Comparison of ENCODE assay signal across 10 mouse cellular contexts in genomic region chr2:102804109-102804508, GRCm38 (mm10).
A peak's percentile ranks its signal among the peaks of the same experiment; 100 is the strongest.
DNase-seq lines count a peak whose midpoint lies in the region; ATAC-seq and TF ChIP-seq lines count a peak whose summit lies in the region.
"Had no signal": no experiment of that assay in that cellular context is flagged by ENCODE, and none has a peak within 500 bp of the region (broad histone marks: within the 10 kb centered on the region; RNA-seq: fewer than 3 reads in every experiment).

No protein-coding gene starts in this region.

- peak; percentile 66 for TF ChIP-seq CTCF in forebrain, postnatal 0 days (IDR thresholded peaks at IDR 0.05; ENCODE audit: low read depth)
- peak; percentile 41; the same call in 1 of the 2 replicates for TF ChIP-seq CTCF in liver, embryonic 14.5 days (IDR thresholded peaks at IDR 0.05; ENCODE audit: low read depth)

- no peaks in the 10 kb centered on the region for H3K36me3 ChIP-seq in forebrain, postnatal 0 days (ENCODE audit: insufficient read depth)
- H3K36me3 ChIP-seq in forebrain, embryonic 13.5 days (ENCODE audit: poor library complexity, severe bottlenecking) = no peaks in the 10 kb centered on the region
- H3K36me3 ChIP-seq in liver, embryonic 14.5 days (replicated peaks; ENCODE audit: control insufficient read depth, insufficient read depth, low read depth) = no peaks in the 10 kb centered on the region
- no peaks in the 10 kb centered on the region for H3K36me3 ChIP-seq in liver, embryonic 12.5 days
- H3K36me3 ChIP-seq in forebrain, embryonic 11.5 days (ENCODE audit: control insufficient read depth, insufficient read depth, low read length) = no peaks in the 10 kb centered on the region
- H3K36me3 ChIP-seq: heart, embryonic 15.5 days; midbrain, embryonic 12.5 days had no signal

- no peak overlapping the region for H3K27ac ChIP-seq in forebrain, postnatal 0 days (ENCODE audit: low read depth, low read length)
- no peak overlapping the region for H3K27ac ChIP-seq in forebrain, embryonic 13.5 days
- no peak overlapping the region for H3K27ac ChIP-seq in liver, embryonic 14.5 days
- no peak overlapping the region for H3K27ac ChIP-seq in liver, embryonic 12.5 days
- no peak overlapping the region for H3K27ac ChIP-seq in forebrain, embryonic 11.5 days (ENCODE audit: low read depth, low read length)
- H3K27ac ChIP-seq: heart, embryonic 15.5 days; midbrain, embryonic 12.5 days had no signal

- ATAC-seq in forebrain, postnatal 0 days = no peak
- ATAC-seq in forebrain, embryonic 13.5 days = no peak
- ATAC-seq in liver, embryonic 14.5 days (ENCODE audit: insufficient read depth) = no peak
- ATAC-seq in liver, embryonic 12.5 days = no peak
- ATAC-seq in forebrain, embryonic 11.5 days (replicated peaks; ENCODE audit: low FRiP score) = no peak

- H3K4me2 ChIP-seq in forebrain, postnatal 0 days (ENCODE audit: low read depth) = no peak overlapping the region
- no peak overlapping the region for H3K4me2 ChIP-seq in forebrain, embryonic 13.5 days
- H3K4me2 ChIP-seq in liver, embryonic 14.5 days (ENCODE audit: low read depth) = no peak overlapping the region
- H3K4me2 ChIP-seq in liver, embryonic 12.5 days = no peak overlapping the region
- no peak overlapping the region for H3K4me2 ChIP-seq in forebrain, embryonic 11.5 days (ENCODE audit: low read depth, low read length, severe bottlenecking)
- H3K4me2 ChIP-seq: heart, embryonic 15.5 days; midbrain, embryonic 12.5 days had no signal

- peak; percentile 64 for DNase-seq in forebrain, postnatal 0 days
- no peak for DNase-seq in liver, embryonic 14.5 days (ENCODE audit: low read depth in 3 of 3, low spot score in 3 of 3)
- DNase-seq in c-Kit-positive CD71-negative TER-119-negative erythroid progenitor cells, embryonic 14.5 days (ENCODE audit: low read depth) = peak; percentile 16
- peak; percentile 26 for DNase-seq in mesoderm, embryonic 11.5 days (ENCODE audit: low read depth, low spot score)
- DNase-seq in forebrain, embryonic 11.5 days (ENCODE audit: low spot score) = no peak
- DNase-seq in frontal cortex, postnatal 14 days (ENCODE audit: low spot score in 2 of 2) = no peak

- no peak for TF ChIP-seq EP300 in liver, embryonic 14.5 days (IDR thresholded peaks at IDR 0.05; ENCODE audit: low read depth)

- H3K9ac ChIP-seq in forebrain, postnatal 0 days = no peak overlapping the region
- no peak overlapping the region for H3K9ac ChIP-seq in forebrain, embryonic 13.5 days
- H3K9ac ChIP-seq in liver, embryonic 14.5 days (replicated peaks) = no peak overlapping the region
- H3K9ac ChIP-seq in liver, embryonic 12.5 days = no peak overlapping the region
- no peak overlapping the region for H3K9ac ChIP-seq in forebrain, embryonic 11.5 days (ENCODE audit: low read length)
- H3K9ac ChIP-seq: heart, embryonic 15.5 days; midbrain, embryonic 12.5 days had no signal

- no peak overlapping the region for H3K4me3 ChIP-seq in forebrain, postnatal 0 days (ENCODE audit: low read depth, low read length)
- no peak overlapping the region for H3K4me3 ChIP-seq in forebrain, embryonic 13.5 days
- H3K4me3 ChIP-seq in liver, embryonic 14.5 days (ENCODE audit: insufficient read depth in 1 of 2, low read depth in 2 of 2, low read length in 2 of 2) = no peak overlapping the region
- no peak overlapping the region for H3K4me3 ChIP-seq in liver, embryonic 12.5 days
- H3K4me3 ChIP-seq in forebrain, embryonic 11.5 days (ENCODE audit: low read depth, low read length) = no peak overlapping the region
- H3K4me3 ChIP-seq: heart, embryonic 15.5 days; midbrain, embryonic 12.5 days had no signal

- 37% methylated on average over 2 of the region's 2 CpGs for WGBS in forebrain, postnatal 0 days
- WGBS in forebrain, embryonic 13.5 days = 53% methylated on average over 2 of the region's 2 CpGs
- WGBS in liver, embryonic 14.5 days (ENCODE audit: insufficient replicate concordance) = 17% methylated on average over 2 of the region's 2 CpGs
- 23% methylated on average over 2 of the region's 2 CpGs for whole genome bisulfite sequencing in liver, embryonic 12.5 days (ENCODE audit: insufficient replicate concordance)
- WGBS in forebrain, embryonic 11.5 days = 53% methylated on average over 2 of the region's 2 CpGs

- H3K9me3 ChIP-seq in forebrain, postnatal 0 days (ENCODE audit: low read length) = no peaks in the 10 kb centered on the region
- no peaks in the 10 kb centered on the region for H3K9me3 ChIP-seq in forebrain, embryonic 13.5 days (replicated peaks)
- no peaks in the 10 kb centered on the region for H3K9me3 ChIP-seq in liver, embryonic 14.5 days (ENCODE audit: control insufficient read depth, low read length)
- no peaks in the 10 kb centered on the region for H3K9me3 ChIP-seq in liver, embryonic 12.5 days (replicated peaks)
- H3K9me3 ChIP-seq in forebrain, embryonic 11.5 days (ENCODE audit: control insufficient read depth, low read length) = no peaks in the 10 kb centered on the region
- H3K9me3 ChIP-seq: heart, embryonic 15.5 days; midbrain, embryonic 12.5 days had no signal

- no peaks in the 10 kb centered on the region for H3K4me1 ChIP-seq in forebrain, postnatal 0 days (ENCODE audit: insufficient read depth)
- no peaks in the 10 kb centered on the region for H3K4me1 ChIP-seq in forebrain, embryonic 13.5 days
- no peaks in the 10 kb centered on the region for H3K4me1 ChIP-seq in liver, embryonic 14.5 days (replicated peaks; ENCODE audit: control insufficient read depth in 2 of 2, insufficient read depth in 2 of 2, low read length in 1 of 2)
- no peaks in the 10 kb centered on the region for H3K4me1 ChIP-seq in liver, embryonic 12.5 days
- H3K4me1 ChIP-seq in forebrain, embryonic 11.5 days (replicated peaks; ENCODE audit: control insufficient read depth, insufficient read depth, low read length) = no peaks in the 10 kb centered on the region
- H3K4me1 ChIP-seq: heart, embryonic 15.5 days; midbrain, embryonic 12.5 days had no signal

- no peaks in the 10 kb centered on the region for H3K27me3 ChIP-seq in forebrain, postnatal 0 days (ENCODE audit: insufficient read depth, low read length)
- H3K27me3 ChIP-seq in forebrain, embryonic 13.5 days = no peaks in the 10 kb centered on the region
- no peaks in the 10 kb centered on the region for H3K27me3 ChIP-seq in liver, embryonic 14.5 days (ENCODE audit: control insufficient read depth, insufficient read depth, low read length)
- no peaks in the 10 kb centered on the region for H3K27me3 ChIP-seq in liver, embryonic 12.5 days (replicated peaks)
- H3K27me3 ChIP-seq in forebrain, embryonic 11.5 days (ENCODE audit: control insufficient read depth, insufficient read depth, low read length) = no peaks in the 10 kb centered on the region
- H3K27me3 ChIP-seq: heart, embryonic 15.5 days had no signal

Comparison
In these comparisons a context has a peak if more than half of its experiments do, and no peak if none do; other contexts are left out.
1. DNase-seq: peak in forebrain, postnatal 0 days (single experiment), c-Kit-positive CD71-negative TER-119-negative erythroid progenitor cells, embryonic 14.5 days (single experiment) and mesoderm, embryonic 11.5 days (single experiment); none in liver, embryonic 14.5 days (0 of 3), forebrain, embryonic 11.5 days (single experiment) and frontal cortex, postnatal 14 days (0 of 2).